16 mouse cellular contexts compared by ENCODE assay signal in the genomic region with DNA sequence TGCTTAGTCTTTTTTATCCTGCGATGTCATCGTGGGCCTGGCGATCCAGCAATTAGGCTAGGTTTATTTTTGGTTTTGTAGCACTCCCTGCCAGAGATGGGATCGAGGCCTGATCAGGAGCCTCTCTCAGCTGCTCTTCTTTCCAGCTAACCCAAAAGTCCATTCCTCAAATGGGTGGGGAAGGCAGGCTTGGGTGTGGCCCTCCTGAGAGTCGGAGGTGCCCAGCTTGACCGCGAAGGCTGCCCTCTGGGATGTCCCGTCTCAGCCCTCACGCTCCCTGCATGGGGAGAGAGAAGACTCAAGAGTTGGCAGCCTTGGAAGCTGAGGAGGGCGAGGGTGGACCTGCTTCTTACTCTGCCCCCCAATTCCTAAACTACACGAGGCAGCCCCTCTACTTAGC. TPM values are rescaled to one million over a fixed set of nuclear protein-coding genes. Genes with fewer than 3 reads are reported as not detected.
A peak's percentile ranks its signal among the peaks of the same experiment; 100 is the strongest.
DNase-seq lines count a peak whose midpoint lies in the region; ATAC-seq and TF ChIP-seq lines count a peak whose summit lies in the region.
"Had no signal": no experiment of that assay in that cellular context is flagged by ENCODE, and none has a peak within 500 bp of the region (broad histone marks: within the 10 kb centered on the region; RNA-seq: fewer than 3 reads in every experiment).

No protein-coding gene starts in this region.

- H3K9me3 ChIP-seq in hindbrain, embryonic 12.5 days (replicated peaks) = no peaks in the 10 kb centered on the region
- H3K9me3 ChIP-seq in hindbrain, embryonic 13.5 days = no peaks in the 10 kb centered on the region
- no peaks in the 10 kb centered on the region for H3K9me3 ChIP-seq in E14TG2a.4 (ENCODE audit: low read length)
- no peaks in the 10 kb centered on the region for H3K9me3 ChIP-seq in embryonic facial prominence, embryonic 12.5 days
- no peaks in the 10 kb centered on the region for H3K9me3 ChIP-seq in limb, embryonic 12.5 days
- H3K9me3 ChIP-seq: heart, embryonic 13.5 days; intestine, embryonic 15.5 days had no signal

- WGBS in hindbrain, embryonic 12.5 days = 89% methylated on average over 11 of the region's 11 CpGs
- 85% methylated on average over 11 of the region's 11 CpGs for WGBS in hindbrain, embryonic 13.5 days
- 84% methylated on average over 11 of the region's 11 CpGs for WGBS in embryonic facial prominence, embryonic 12.5 days
- WGBS in limb, embryonic 12.5 days = 83% methylated on average over 11 of the region's 11 CpGs

- H3K27ac ChIP-seq in hindbrain, embryonic 12.5 days = peak overlapping the region; percentile 35; the same call in 1 of the 2 replicates
- no peak overlapping the region for H3K27ac ChIP-seq in hindbrain, embryonic 13.5 days
- peak overlapping the region; percentile 42; the same call in 1 of the 2 replicates for H3K27ac ChIP-seq in embryonic facial prominence, embryonic 12.5 days
- H3K27ac ChIP-seq in limb, embryonic 12.5 days = peak overlapping the region; percentile 26
- H3K27ac ChIP-seq: heart, embryonic 13.5 days; intestine, embryonic 15.5 days had no signal

- H3K4me3 ChIP-seq in hindbrain, embryonic 12.5 days = no peak overlapping the region
- no peak overlapping the region for H3K4me3 ChIP-seq in hindbrain, embryonic 13.5 days
- H3K4me3 ChIP-seq in E14TG2a.4 (replicated peaks; ENCODE audit: low read length) = peak overlapping the region; percentile 37
- H3K4me3 ChIP-seq in embryonic facial prominence, embryonic 12.5 days = no peak overlapping the region
- no peak overlapping the region for H3K4me3 ChIP-seq in limb, embryonic 12.5 days (replicated peaks)
- H3K4me3 ChIP-seq: erythroblast, embryonic 14.5 days; heart, embryonic 13.5 days; intestine, embryonic 15.5 days had no signal

- H3K4me1 ChIP-seq in hindbrain, embryonic 12.5 days = peaks cover 34% of the 10 kb centered on the region
- peaks cover 44% of the 10 kb centered on the region for H3K4me1 ChIP-seq in hindbrain, embryonic 13.5 days (replicated peaks)
- peaks cover 78% of the 10 kb centered on the region for H3K4me1 ChIP-seq in E14TG2a.4 (replicated peaks; ENCODE audit: low read depth, low read length)
- H3K4me1 ChIP-seq in embryonic facial prominence, embryonic 12.5 days = peaks cover 16% of the 10 kb centered on the region
- H3K4me1 ChIP-seq in limb, embryonic 12.5 days (replicated peaks) = peaks cover 22% of the 10 kb centered on the region

- no peak overlapping the region for H3K4me2 ChIP-seq in hindbrain, embryonic 12.5 days (replicated peaks)
- H3K4me2 ChIP-seq in hindbrain, embryonic 13.5 days = no peak overlapping the region
- no peak overlapping the region for H3K4me2 ChIP-seq in embryonic facial prominence, embryonic 12.5 days (replicated peaks)
- no peak overlapping the region for H3K4me2 ChIP-seq in limb, embryonic 12.5 days
- H3K4me2 ChIP-seq: heart, embryonic 13.5 days; intestine, embryonic 15.5 days had no signal

- DNase-seq in right cerebral cortex, adult 18-20 months = no peak
- DNase-seq: adrenal gland, postnatal 36 days; B cell, adult 2 months; heart, postnatal 4 days; left cerebral cortex, postnatal 4 days; liver, postnatal 0 days; lung, postnatal 14 days had no signal

- ATAC-seq in hindbrain, embryonic 12.5 days (ENCODE audit: low FRiP score) = no peak
- no peak for ATAC-seq in hindbrain, embryonic 13.5 days (ENCODE audit: low FRiP score)
- no peak for ATAC-seq in embryonic facial prominence, embryonic 12.5 days (ENCODE audit: insufficient number of reproducible peaks, insufficient read depth, low FRiP score, low TSS enrichment)
- no peak for ATAC-seq in limb, embryonic 12.5 days (ENCODE audit: insufficient number of reproducible peaks, insufficient read depth, low FRiP score, low TSS enrichment, low read depth)
- ATAC-seq in granulocyte monocyte progenitor cell, adult 5-6 weeks (replicated peaks; ENCODE audit: poor library complexity, severe bottlenecking) = no peak
- ATAC-seq: intestine, embryonic 15.5 days; liver, postnatal 0 days had no signal

- no peak for TF ChIP-seq CTCF in E14TG2a.4 (conservative IDR thresholded peaks at IDR 0.05; ENCODE audit: low read length)

- H3K36me3 ChIP-seq in hindbrain, embryonic 12.5 days = peaks cover 30% of the 10 kb centered on the region
- peaks cover 29% of the 10 kb centered on the region for H3K36me3 ChIP-seq in hindbrain, embryonic 13.5 days
- H3K36me3 ChIP-seq in E14TG2a.4 (ENCODE audit: insufficient read depth, low read length) = peaks cover 42% of the 10 kb centered on the region
- H3K36me3 ChIP-seq in embryonic facial prominence, embryonic 12.5 days = peaks cover 27% of the 10 kb centered on the region
- peaks cover 31% of the 10 kb centered on the region for H3K36me3 ChIP-seq in limb, embryonic 12.5 days

- H3K9ac ChIP-seq in hindbrain, embryonic 12.5 days = no peak overlapping the region; the same call in 1 of the 2 replicates
- H3K9ac ChIP-seq in hindbrain, embryonic 13.5 days = no peak overlapping the region
- no peak overlapping the region for H3K9ac ChIP-seq in embryonic facial prominence, embryonic 12.5 days
- no peak overlapping the region for H3K9ac ChIP-seq in limb, embryonic 12.5 days (replicated peaks)
- H3K9ac ChIP-seq: heart, embryonic 13.5 days; intestine, embryonic 15.5 days; liver, postnatal 0 days had no signal

- no peaks in the 10 kb centered on the region for H3K27me3 ChIP-seq in hindbrain, embryonic 12.5 days
- no peaks in the 10 kb centered on the region for H3K27me3 ChIP-seq in hindbrain, embryonic 13.5 days
- H3K27me3 ChIP-seq in E14TG2a.4 (ENCODE audit: insufficient read depth, low read length) = no peaks in the 10 kb centered on the region
- no peaks in the 10 kb centered on the region for H3K27me3 ChIP-seq in embryonic facial prominence, embryonic 12.5 days
- H3K27me3 ChIP-seq in limb, embryonic 12.5 days = no peaks in the 10 kb centered on the region
- H3K27me3 ChIP-seq: heart, embryonic 13.5 days; intestine, embryonic 15.5 days had no signal

RNA-seq across cellular contexts. Expression of a gene that starts 2.0 kb away (rescaled TPM):
- polyA plus RNA-seq in hindbrain, embryonic 12.5 days (2016; fragmentation: Nextera tagmentation; extraction: Ambion mirVana) = 25.3 and 26.2 TPM in 2 replicates
- 19.4 and 20.4 TPM in 2 replicates for polyA plus RNA-seq in hindbrain, embryonic 13.5 days (2015; fragmentation: Nextera tagmentation; extraction: Ambion mirVana)
- 29.8 and 30.1 TPM in 2 replicates for polyA plus RNA-seq in embryonic facial prominence, embryonic 12.5 days (2016; fragmentation: Nextera tagmentation; extraction: Ambion mirVana)
- polyA plus RNA-seq in limb, embryonic 12.5 days (2016; fragmentation: Nextera tagmentation; extraction: Ambion mirVana) = 27.4 and 28.5 TPM in 2 replicates
- 9.7 TPM in 2 replicates for total RNA-seq in granulocyte monocyte progenitor cell, adult 5-6 weeks (2014; fragmentation: Nextera tagmentation)
- 7.8 and 12.2 TPM in 2 replicates for total RNA-seq in granulocyte monocyte progenitor cell, adult 5-6 weeks (2017)

RNA-seq across cellular contexts. Expression of a gene that starts 4.5 kb away (rescaled TPM):
- polyA plus RNA-seq in hindbrain, embryonic 12.5 days (2016; fragmentation: Nextera tagmentation; extraction: Ambion mirVana) = 63.8 and 66.1 TPM in 2 replicates
- 38.7 and 42.0 TPM in 2 replicates for polyA plus RNA-seq in hindbrain, embryonic 13.5 days (2015; fragmentation: Nextera tagmentation; extraction: Ambion mirVana)
- polyA plus RNA-seq in embryonic facial prominence, embryonic 12.5 days (2016; fragmentation: Nextera tagmentation; extraction: Ambion mirVana) = 67.3 and 67.9 TPM in 2 replicates
- 62.4 and 64.0 TPM in 2 replicates for polyA plus RNA-seq in limb, embryonic 12.5 days (2016; fragmentation: Nextera tagmentation; extraction: Ambion mirVana)
- 18.9 and 35.2 TPM in 2 replicates for total RNA-seq in granulocyte monocyte progenitor cell, adult 5-6 weeks (2014; fragmentation: Nextera tagmentation)
- total RNA-seq in granulocyte monocyte progenitor cell, adult 5-6 weeks (2017) = 8.8 and 8.9 TPM in 2 replicates

RNA-seq across cellular contexts. Expression of a gene that starts 16.3 kb away (rescaled TPM):
- 54.8 and 61.2 TPM in 2 replicates for polyA plus RNA-seq in hindbrain, embryonic 12.5 days (2016; fragmentation: Nextera tagmentation; extraction: Ambion mirVana)
- polyA plus RNA-seq in hindbrain, embryonic 13.5 days (2015; fragmentation: Nextera tagmentation; extraction: Ambion mirVana) = 24.3 and 24.4 TPM in 2 replicates
- 94.5 and 97.5 TPM in 2 replicates for polyA plus RNA-seq in embryonic facial prominence, embryonic 12.5 days (2016; fragmentation: Nextera tagmentation; extraction: Ambion mirVana)
- 84.4 and 90.9 TPM in 2 replicates for polyA plus RNA-seq in limb, embryonic 12.5 days (2016; fragmentation: Nextera tagmentation; extraction: Ambion mirVana)
- 51.2 and 75.8 TPM in 2 replicates for total RNA-seq in granulocyte monocyte progenitor cell, adult 5-6 weeks (2014; fragmentation: Nextera tagmentation)
- 37.7 and 49.1 TPM in 2 replicates for total RNA-seq in granulocyte monocyte progenitor cell, adult 5-6 weeks (2017)

RNA-seq across cellular contexts. Expression of a gene that starts 16.3 kb away (rescaled TPM):
- polyA plus RNA-seq in hindbrain, embryonic 12.5 days (2016; fragmentation: Nextera tagmentation; extraction: Ambion mirVana) = 249 and 274 TPM in 2 replicates
- 116 and 121 TPM in 2 replicates for polyA plus RNA-seq in hindbrain, embryonic 13.5 days (2015; fragmentation: Nextera tagmentation; extraction: Ambion mirVana)
- 480 and 499 TPM in 2 replicates for polyA plus RNA-seq in embryonic facial prominence, embryonic 12.5 days (2016; fragmentation: Nextera tagmentation; extraction: Ambion mirVana)
- 585 and 619 TPM in 2 replicates for polyA plus RNA-seq in limb, embryonic 12.5 days (2016; fragmentation: Nextera tagmentation; extraction: Ambion mirVana)
- total RNA-seq in granulocyte monocyte progenitor cell, adult 5-6 weeks (2014; fragmentation: Nextera tagmentation) = 178 and 260 TPM in 2 replicates
- total RNA-seq in granulocyte monocyte progenitor cell, adult 5-6 weeks (2017) = 194 and 212 TPM in 2 replicates

RNA-seq across cellular contexts. Expression of a gene that starts 19.8 kb away (rescaled TPM):
- 73.5 and 74.5 TPM in 2 replicates for polyA plus RNA-seq in hindbrain, embryonic 12.5 days (2016; fragmentation: Nextera tagmentation; extraction: Ambion mirVana)
- 101 and 105 TPM in 2 replicates for polyA plus RNA-seq in hindbrain, embryonic 13.5 days (2015; fragmentation: Nextera tagmentation; extraction: Ambion mirVana)
- polyA plus RNA-seq in embryonic facial prominence, embryonic 12.5 days (2016; fragmentation: Nextera tagmentation; extraction: Ambion mirVana) = 57.0 and 58.8 TPM in 2 replicates
- polyA plus RNA-seq in limb, embryonic 12.5 days (2016; fragmentation: Nextera tagmentation; extraction: Ambion mirVana) = 53.4 and 55.1 TPM in 2 replicates
- total RNA-seq in granulocyte monocyte progenitor cell, adult 5-6 weeks (2014; fragmentation: Nextera tagmentation) = 13.3 and 20.7 TPM in 2 replicates
- total RNA-seq in granulocyte monocyte progenitor cell, adult 5-6 weeks (2017) = 9.5 and 22.8 TPM in 2 replicates
